Mouse (Mus musculus) kidney, postnatal 25 days (tissue): ENCODE data around the gene Entpd6.

Experiments
- DNase-seq, 2 experiments: peaks; one replicate each; pipeline ENCODE4 v3.0.0; 2021; ENCODE audit warnings: mixed read lengths in 2 of 2

The Entpd6 gene

DNA sequence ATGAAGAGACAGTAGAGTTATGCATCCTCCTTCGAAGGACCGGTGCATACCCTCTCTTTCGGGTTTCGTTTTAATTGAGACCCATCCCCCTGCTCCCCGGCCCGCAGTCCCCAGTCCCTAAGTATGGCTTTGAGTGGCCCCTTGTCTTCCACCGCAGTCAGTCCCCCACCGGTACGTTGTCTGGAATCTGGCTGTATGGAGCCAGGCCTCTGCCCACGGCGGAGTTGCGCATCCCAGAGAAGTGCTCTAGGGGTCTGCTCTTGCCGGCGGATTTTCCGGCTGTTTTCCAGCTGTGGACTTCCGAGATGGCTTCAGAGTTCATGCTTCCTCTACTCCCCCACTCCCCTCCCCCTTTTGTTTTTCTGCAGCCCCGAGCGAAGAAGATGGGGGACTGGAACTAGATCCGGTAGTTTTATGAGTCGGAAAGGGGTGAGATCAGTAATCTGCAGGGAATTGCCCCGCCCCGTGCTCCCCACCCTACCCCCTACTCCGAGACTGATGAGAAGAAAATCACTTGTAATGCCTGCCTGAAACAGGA lies 38.5 kb downstream of the Entpd6 start:
- DNase-seq, result no peak

DNA sequence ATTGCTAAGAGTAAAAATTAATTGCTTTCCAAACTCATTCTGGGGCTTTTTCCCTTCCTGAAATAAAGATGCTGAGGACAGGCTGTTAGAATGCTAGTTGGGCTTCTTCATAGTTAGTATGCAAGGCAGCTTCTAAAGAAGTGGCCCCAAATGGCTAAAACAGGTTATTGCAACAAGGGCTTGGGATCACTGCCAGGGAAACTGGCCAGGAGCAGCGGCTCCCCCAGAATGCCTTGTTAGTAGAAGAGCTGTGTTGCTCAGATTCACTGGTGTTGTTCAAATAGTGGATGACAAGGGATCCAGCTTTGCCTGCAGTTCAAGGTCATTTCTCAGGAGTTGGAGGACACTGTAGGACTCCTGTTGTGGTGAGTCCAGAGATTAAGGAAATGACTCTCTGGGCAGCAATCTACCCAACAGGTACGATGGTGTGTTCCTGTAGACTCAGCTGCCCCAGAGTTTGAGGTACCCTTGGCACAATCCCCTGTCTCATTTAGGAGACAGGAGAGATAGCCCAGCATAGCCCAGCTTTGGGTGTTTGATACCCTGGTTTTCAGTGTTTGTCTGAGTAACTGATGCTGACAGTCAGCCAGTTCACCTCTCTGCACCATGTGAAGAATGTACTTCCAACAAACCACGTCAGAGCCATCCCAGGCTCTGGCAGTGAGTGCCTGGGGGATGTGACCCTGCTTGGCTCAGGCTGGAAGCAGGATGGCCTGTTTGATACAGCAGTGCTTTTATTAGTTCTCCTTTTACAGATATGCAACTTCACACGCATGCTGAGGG lies 40.1 kb downstream of the Entpd6 start:
- peak; percentile 82 to 88 for DNase-seq

DNA sequence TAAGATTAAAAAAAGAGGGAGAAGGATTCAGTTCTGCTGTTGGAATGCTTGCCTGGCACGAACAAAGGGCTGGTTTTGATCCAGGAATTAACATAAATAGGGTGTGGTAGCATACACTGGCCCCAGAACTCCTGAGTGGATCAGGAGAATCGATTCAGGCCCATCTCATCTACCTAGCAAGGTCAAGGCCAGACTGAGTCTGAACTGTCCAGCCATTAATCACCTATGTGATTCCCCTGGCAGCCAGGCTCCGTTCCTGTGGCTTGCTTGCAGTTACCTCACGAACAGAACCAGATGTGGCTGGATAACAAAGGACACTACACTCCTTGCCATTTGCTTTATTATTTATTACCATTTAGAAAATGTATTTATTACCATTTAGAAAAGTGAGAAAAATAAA lies 44.5 kb downstream of the Entpd6 start:
- DNase-seq, result no peak

DNA sequence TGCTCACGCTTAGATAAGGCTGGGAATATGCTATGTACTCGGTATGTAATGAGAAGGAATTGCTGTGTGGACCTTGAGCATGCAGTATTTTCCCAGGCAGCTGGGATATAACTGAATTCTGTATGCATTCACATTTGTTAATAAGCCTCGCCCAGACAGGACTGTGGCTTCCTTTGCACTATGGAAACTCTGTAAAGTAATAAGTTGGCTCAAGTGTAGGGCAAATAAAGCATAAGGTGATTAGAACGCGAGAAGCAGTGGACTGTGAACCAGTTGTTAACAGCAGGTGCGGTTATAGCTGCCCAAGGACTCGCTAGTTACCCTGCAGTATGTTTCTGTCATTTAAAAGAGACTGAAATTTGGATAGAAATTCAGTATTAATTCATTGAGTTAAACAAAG lies 49.2 kb downstream of the Entpd6 start:
- DNase-seq, result no peak

DNA sequence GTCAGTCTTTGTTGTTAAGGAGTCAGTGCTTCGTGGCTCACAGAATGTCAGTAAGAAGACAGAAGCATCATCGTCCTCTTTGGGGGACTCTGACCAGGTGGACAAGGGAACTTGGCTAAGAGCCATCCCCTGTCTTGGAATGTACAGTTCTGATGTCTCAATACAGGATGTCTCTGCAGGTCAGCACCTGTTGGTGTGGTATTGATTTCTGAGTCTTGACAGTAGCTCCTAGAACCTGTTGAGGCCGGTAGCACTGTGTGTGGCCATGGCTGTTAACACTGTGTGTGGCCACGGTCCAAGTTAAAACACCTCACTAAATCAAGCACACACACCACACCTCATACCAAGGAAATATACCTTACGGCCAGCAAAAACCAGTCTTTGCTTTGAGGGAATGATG lies 51.8 kb downstream of the Entpd6 start:
- DNase-seq, result peak in 1 of 2 experiments; percentile 8

DNA sequence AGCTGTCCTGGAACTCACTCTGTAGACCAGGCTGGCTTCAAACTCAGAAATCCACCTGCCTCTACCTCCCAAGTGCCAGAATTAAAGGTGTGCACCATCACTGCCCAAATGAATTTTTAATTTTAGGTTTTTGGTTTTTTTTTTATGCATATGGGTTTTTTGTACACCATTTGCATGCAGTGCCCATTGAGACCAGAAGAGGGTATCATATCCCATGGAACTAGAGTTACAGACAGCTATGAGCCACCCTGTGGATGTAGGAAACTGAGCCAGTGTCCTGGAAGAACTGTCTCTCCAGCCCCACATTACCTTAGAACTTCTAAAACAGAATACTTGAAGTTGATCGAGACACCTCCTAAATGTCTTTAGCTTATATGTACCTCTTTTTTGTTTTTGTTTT lies 54.2 kb downstream of the Entpd6 start:
- peak in 1 of 2 experiments; percentile 35 for DNase-seq

DNA sequence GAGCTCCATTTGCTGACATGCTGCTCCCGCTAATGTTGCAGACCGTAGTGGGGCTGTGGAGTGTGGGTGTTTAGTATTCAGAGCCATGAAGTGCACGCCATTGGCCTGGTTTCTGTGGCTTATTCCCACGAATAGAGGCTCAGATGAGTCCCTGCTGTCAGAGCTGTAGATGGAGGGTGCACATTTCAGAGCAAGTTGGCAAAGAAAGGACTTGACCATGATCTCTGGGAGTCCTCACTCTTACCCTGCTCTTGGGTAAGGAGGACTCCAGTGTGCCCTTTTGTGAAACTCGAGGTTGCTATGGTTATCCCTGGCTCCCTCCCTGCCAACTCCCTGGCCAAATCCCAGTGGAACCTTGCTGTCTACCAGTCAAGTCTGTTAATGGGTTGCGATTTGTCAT lies 59.5 kb downstream of the Entpd6 start:
- DNase-seq, result no peak

DNA sequence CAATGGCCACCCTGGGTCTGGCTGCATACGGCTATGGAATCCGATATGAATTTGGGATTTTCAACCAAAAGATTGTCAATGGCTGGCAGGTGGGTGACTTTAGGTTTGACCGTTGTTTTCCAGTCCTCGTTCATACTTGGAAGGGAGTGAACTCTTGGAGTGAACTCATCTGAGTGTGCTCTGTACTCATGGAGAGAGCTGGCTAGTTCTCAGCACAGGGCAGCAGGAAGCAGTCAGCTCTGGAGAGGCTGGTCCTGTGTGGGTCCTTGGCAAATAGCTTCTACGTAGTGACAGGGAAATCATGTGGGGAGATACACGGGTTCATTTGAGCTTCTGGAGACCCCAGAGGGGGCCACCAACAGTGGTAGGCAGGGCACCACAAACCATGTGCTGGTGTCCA lies 60.0 kb downstream of the Entpd6 start:
- no peak for DNase-seq

DNA sequence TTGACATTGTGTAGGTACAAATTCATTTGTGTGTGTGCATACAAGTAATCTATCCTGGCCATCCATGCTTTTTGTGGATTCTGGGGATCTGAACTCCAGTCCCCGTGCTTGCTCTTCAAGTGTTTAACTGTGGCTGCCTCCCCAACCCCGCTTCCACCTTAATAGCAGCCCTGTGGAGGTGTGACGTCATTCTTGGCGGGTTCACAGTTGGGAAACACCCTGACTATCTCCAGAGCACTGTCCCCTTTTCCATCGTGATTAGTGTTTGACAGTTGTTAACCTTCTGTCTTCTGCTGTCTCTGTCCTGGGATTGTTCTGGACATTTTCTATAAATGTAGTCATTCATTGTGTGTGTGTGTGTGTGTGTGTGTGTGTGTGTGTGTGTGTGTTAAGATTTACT lies 61.8 kb downstream of the Entpd6 start:
- DNase-seq, result no peak

DNA sequence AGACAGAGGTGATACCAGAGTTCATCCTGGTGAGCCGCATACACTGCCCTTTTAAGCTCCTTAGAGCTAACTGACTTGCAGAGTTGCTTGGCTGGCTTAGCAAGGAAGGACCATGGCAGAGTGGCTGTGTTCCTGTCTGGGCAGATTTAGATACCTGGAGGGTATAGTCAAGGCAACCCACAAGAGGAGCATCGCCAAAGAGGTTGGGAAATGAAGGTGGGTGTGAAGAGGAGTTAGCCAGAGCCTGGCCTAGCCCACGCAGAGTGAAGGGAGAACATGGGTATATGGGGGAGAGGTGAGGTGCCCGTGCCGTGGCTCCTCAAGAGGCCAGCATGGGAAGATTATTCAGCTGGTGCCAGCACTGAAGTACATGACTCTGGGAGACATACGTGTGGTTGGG lies 64.0 kb downstream of the Entpd6 start:
- no peak for DNase-seq

DNA sequence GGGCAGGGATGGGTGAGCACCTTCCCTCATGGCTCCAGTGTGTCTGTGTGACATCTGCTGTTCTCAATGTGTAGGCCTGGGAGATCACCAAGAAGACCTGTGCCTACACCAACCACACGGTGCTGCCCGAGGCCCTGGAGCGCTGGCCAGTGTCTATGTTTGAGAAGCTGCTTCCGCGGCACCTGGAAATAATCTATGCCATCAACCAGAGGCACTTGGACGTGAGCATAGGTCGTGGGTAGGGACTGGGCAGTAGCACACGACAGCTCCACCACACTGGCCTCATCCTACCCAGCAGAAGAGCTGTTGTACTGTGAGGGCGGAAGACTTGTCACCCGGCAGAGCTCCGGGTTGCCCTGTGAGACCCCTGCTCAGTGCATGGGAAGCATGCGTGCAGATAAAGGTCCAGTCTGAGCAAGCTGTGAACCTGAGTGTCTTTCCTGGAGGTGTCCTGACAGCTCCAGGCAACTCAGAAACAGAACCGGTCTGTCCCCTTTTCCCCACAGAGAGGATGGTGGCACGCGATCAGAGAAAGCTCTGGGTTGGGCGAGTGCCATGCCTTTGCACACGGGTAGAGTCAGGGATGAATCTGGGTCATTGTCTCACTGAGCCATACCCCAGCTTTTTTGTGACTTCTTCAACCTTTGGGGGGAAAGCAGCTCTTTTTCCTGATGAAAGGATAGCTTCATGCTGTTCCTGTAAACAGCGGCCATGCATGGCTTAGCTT lies 68.0 kb downstream of the Entpd6 start:
- no peak for DNase-seq

DNA sequence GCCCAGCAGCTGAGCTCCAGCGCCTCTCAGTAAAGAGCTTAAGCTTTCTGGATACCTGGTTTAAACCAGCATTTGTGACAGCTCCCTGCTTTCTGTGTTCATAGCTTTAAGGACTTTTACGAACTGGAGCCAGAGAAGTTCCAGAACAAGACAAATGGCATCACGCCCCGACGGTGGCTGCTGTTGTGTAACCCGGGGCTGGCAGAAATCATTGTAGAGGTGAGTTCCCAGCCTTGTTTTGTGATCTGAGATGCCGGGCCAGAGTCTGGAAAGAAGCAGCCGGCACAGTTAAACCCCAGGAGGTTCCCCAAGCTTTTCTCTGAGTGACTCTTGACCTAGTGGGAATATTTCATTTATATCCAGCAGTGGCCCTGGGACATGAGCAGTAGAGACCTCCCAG lies 69.9 kb downstream of the Entpd6 start:
- no peak for DNase-seq

DNA sequence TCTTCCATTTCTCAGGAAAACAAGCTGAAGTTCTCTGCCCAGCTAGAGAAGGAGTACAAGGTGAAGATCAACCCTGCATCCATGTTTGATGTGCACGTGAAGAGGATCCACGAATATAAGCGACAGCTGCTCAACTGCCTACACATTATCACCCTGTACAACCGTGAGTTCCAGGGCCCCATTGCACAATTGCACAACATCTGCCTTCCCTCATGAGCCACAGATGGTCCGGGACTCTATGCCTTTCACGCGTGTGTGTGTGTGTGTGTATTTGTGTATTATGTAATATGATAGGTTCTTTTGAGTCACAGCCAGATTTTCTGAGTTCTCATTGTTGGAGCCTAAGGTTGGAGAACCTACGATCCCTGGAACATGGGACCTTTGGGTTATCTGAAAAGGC lies 71.9 kb downstream of the Entpd6 start:
- DNase-seq, result no peak
